Mouse (Mus musculus) c-Kit-positive CD71-negative TER-119-negative erythroid progenitor cells, embryonic 14.5 days (primary cell): ENCODE measurements around the gene Cdkn1c.

Source experiments
- DNase-seq: peaks from one replicate; pipeline ENCODE4 v3.0.0-alpha.2; 2013; ENCODE audit warnings: low read depth

Gene Cdkn1c

GRCm38 (mm10) chr7:143460874-143461273 lies at the start of gene Cdkn1c:
TSS of gene Cdkn1c (minus strand) at chr7:143461050.
- peak; percentile 69 for DNase-seq

DNA sequence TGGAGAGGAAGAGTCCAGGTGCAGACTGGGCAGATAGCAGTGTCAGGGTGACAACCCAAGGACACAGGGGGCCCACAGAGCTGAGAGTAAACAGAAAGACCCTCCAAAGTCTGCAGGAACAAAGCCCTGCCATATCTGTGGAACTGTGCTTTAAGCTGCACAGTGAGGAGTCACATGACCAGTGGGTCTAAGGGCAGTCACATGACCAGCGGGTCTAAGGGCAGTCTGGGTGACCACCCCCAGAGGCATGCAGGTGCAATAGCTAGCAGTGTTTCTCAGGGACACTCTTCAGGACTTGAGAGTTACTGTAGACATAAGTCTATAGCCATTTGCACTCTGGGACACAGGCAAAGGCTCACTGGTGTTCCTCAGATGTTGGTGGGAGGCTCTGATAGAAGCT lies 48.7 kb upstream of the Cdkn1c start:
- DNase-seq, result no peak

DNA sequence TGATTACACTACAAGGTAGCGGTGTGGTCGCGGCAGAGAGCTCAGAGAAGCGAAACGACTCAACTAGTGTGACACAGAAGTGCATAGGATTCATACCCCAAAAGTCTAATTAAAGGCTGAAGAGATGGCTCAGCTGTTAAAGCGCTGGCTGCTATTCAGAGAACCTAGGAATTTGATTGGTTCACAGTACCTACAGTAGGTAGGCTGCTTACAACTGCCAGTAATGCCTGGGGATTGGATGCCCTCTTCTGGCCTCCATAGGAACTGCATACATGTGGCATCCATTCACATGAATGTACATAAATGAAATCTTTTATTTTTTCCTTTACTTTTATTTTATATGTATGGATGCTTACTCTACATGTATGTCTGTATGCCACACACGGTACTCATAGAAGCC lies 45.8 kb upstream of the Cdkn1c start:
- DNase-seq, result peak; percentile 56

DNA sequence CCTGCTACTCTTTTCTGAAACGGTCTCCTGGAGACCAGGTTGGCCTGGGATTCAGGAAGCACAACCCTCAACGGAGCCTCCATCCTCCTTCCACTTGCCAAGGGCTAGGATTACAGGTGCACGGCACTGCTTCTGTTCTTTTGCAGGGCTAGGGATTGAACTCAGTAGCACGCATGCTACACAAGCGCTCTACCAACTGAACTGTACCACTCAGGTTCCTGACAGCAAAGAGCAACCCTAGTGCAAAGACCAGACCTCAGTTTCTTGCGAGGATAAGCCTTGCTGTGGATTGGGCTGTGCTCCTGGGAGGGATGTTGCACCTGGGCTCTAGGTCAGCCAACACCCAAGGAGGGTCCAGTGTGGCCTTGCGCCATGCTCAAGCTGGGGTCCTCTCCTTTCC lies 45.4 kb upstream of the Cdkn1c start:
- no peak for DNase-seq

DNA sequence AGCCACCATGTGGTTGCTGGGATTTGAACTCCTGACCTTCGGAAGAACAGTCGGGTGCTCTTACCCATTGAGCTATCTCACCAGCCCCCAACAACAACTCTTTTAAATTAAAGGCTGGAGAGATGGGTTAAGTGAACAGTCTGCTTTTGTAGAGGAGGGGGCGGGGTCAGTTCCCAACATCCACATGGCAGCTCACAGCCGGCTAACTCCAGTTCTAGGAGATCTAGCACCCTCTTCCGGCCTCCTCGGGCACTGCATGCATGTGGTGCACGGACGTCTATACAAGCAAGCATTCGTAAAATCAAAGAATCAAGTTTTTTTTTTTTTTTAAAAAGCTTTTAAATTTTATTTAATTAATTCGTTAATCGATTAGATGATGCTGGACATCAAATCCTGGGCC lies 45.0 kb upstream of the Cdkn1c start:
- DNase-seq, result peak; percentile 72

GRCm38 (mm10) chr7:143505411-143505810 lies 44.6 kb upstream of the Cdkn1c start:
- DNase-seq, result no peak

DNA sequence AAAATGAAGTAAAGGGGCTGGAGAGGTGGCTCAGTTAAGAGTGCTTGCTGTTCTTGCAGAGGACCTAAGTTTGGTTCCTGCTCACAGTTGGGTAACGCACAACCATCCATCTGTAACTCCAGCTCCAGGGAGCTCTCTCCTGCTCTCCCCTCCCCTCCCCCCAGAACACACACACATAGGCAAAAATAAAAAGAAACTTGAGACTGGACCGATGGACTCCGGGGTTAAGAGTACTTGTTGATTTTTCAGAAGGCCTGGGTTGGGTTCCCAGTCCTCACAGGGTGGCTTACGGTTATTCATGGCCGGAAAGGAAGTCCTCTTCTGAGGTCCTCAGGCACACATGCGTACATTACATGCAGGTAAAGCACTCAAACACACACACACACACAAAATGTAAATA lies 43.1 kb upstream of the Cdkn1c start:
- no peak for DNase-seq

DNA sequence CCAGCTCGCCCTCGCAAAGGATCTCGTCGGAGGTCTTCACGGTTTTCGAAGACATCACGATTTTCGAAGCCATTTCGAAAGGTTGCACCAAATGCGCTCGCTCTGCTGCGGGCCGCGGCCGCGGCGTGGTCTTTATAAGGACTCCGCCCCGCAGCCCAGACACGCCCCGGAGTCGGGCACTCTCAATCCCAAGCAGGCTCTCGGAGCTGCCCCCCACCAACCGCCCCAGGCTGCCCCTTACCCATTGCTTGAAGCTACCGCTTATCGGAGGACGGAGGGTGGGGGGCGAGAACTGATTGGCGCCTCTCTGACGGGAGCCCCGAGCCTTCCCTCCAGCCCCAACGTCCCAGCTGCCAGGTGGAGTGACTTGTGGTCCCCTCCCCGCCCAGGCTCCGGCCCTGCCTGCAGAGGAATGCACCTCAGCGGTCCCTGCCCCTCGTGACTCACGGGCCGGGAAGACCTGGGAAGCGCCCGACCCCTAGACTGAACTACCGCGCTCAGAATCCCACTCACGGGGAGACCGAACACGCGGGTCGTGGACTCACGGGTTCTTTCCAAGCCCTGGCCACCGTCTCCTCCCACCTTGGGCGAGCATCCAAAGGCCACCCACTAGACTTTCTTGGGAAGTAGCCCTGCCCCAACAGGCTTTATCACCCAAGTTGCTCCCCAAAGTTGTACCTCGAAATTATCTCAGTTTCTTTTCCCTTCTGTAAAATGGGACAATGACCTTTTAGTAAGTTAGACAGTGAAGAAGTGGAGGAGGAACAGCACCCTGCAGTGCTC lies 41.8 kb upstream of the Cdkn1c start, which contains the start of gene Phlda2:
Gene Phlda2, minus strand, starts transcription at position 733 of the 783 bp plus-strand sequence.
- no peak for DNase-seq

GRCm38 (mm10) chr7:143501643-143502417 lies 41.0 kb upstream of the Cdkn1c start:
- no peak for DNase-seq

DNA sequence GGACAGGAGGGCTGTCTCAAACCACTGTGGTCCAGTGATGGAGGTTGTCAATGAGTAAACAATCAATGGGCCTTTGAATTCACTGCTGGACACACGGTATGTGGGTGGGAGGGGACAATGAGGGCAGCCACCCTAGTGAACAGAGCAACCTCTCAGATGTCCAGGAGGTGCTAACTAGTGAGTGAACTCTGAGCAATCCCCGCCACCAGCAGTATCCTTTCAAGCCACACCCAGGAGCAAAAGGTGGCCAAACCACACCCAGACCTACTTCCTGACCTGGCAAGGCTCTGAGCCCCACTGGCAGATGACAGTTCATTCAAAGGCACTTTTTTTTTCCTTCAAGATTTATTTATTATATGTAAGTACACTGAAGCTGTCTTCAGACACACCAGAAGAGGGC lies 40.1 kb upstream of the Cdkn1c start:
- DNase-seq, result no peak

DNA sequence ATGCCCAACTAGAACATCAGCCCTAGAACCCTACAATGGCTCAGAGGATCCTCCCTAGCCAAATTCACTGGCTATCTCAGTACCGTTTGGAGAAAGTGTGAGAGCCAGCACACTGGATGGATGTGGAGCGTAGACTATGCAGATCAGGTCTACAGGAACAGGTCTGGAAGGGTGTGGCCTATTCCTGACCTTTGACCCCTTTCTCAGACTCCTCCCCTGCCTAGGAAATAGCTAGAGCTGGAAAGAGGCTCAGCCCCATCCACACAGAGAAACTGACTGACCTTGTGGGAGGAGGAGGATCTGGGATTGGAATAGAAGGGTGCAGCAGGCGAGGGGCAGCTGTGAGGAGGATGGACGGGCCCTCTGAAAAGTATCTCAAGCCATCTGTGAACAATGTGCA lies 37.7 kb upstream of the Cdkn1c start:
- no peak for DNase-seq

DNA sequence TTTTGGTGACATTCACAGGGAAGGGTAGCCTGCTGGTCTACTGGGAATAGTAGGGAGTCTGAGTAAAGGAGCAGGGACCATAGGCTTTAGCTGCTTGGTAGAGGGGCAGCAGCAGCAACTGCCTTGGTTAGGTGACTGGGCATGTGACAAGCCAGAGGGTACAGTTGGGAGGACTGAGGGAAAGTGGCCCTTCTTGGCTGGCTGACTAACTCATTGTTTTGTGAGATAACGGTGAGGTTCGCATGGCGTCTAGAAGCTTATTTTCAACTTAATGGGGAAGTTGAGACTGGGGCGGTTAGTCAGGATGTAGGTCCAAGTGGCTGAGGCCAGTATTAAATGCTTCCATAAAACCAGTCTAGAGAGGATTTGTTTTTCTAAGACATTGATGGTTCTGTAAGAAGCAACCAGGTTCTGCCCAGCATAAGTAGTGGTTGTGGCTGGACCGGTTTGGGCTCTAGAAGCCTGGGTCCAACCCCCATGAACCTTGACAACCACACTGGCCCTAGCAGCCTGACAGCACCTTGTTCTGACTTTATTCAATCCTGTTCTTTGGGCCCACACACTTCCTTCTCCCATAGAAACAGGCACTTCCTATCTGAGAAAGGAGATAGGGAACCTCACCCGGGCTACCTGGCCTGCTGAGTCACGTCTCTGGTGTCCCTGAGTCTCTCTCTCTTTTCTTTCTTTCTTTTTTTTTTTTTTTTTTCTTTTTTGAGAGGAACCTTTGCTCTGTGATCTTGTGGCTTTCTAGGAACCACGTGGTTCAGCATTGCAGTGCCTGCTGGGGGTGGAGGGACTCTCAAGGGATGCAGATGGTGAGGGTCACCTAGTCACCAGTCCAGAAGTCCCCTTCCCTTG lies 34.5 kb upstream of the Cdkn1c start:
- no peak for DNase-seq

GRCm38 (mm10) chr7:143493616-143494126 lies 32.8 kb upstream of the Cdkn1c start:
- no peak for DNase-seq

- DNase-seq, result no peak
Observed at GRCm38 (mm10) chr7:143489735-143490134, 28.9 kb upstream of the Cdkn1c start.

DNA sequence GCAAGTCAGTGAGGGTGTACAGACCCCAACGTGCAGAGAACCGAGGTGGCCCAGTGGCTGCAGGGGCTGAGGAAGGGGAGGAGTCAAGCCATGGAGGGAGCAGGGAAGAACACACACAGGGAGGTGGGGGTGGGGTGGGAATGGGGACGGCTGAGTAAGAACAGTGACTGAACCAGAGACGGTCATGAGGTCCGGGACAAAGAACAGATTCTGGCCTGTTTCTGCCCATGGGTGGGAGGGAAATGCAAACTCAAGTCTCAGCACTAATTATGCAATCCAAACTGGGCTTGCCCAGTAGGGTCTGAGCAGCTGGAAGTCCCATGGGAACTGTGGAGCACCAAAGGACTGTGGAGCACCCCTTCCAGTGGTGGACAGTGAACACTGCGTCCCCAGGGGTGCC lies 21.7 kb upstream of the Cdkn1c start:
- DNase-seq, result no peak

- DNase-seq, result no peak
Observed at GRCm38 (mm10) chr7:143481806-143482387, 21.0 kb upstream of the Cdkn1c start.

DNA sequence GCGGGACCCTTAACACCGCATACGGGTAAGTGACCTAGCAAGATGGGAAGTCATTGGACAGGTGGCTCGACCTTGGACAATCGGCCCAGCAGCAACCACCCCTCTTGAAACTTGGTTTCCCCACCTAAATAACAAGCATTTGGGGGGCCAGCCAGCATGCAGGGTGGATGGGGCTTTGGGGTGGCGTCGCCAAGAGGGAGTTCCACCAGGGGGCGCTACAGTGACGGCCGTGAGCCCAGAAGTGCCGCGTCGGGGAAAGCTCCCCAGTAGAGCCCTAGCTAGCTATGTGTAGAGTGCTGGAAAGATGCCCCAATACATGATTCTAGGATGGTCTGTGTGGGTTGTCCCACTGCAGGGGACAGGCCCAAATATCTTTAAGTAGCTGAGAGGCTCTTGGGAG lies 19.6 kb upstream of the Cdkn1c start:
- DNase-seq, result no peak

- DNase-seq, result no peak
Observed at GRCm38 (mm10) chr7:143477800-143478199, 16.9 kb upstream of the Cdkn1c start.

GRCm38 (mm10) chr7:143476702-143477335 lies 16.0 kb upstream of the Cdkn1c start:
- no peak for DNase-seq

GRCm38 (mm10) chr7:143475876-143476275 lies 15.0 kb upstream of the Cdkn1c start:
- no peak for DNase-seq

- no peak for DNase-seq
Observed at GRCm38 (mm10) chr7:143474811-143475210, 14.0 kb upstream of the Cdkn1c start.
